Mouse (Mus musculus) cerebellum, adult 8-10 months (tissue): ENCODE measurements around the gene Gm14409.
"Not testable (repeated sequence)": the region's sequence is repeated elsewhere in the genome, so short reads cannot be mapped to it uniquely, and the experiment has no call there.

Source experiments
- DNase-seq: peaks from one replicate; pipeline ENCODE4 v3.0.0; 2022

Gene Gm14409

GRCm38 (mm10) chr2:177266936-177267335 is at the start of gene Gm14409:
Gene Gm14409 (minus strand): TSS chr2:177267036.
- not testable (repeated sequence) for DNase-seq

DNA sequence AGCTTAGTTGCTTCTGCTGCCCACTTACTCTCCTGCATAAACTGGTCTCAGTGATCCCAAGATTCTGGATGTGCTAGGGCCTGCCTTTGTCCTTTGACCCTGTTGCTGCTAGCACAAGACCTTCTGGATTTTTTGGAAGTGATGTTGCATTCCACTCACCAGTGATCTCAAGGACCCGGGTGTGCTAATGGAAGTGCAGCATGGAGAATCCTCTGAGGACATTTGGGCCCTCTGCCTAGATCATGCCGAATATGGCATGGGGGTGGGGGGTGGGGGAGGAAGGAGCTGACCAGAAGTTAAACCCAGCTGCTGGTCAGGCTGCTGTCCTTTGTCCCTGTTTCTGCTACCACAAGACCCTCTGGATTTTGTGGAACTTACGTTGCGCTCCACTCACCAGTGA is 42.8 kb upstream of the Gm14409 start:
- not testable (repeated sequence) for DNase-seq

DNA sequence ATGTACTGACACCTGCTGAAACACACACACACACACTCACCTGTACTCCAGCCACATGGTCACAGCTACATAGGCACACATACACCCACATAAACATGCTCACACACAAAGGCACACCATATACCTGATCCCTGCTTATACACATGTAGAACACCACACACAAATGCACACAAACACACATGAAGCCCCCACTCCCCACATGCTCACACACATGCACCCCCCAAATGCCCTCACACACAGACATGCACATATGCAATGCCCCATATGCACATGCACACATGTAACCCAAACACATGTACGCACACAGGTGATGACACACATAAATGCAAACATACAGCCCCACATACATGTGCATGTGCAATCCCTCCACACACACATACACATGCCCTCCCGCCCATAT is 38.1 kb upstream of the Gm14409 start:
- DNase-seq, result not testable (repeated sequence)

- DNase-seq, result not testable (repeated sequence)
Observed at GRCm38 (mm10) chr2:177283701-177284100, 16.9 kb upstream of the Gm14409 start.

GRCm38 (mm10) chr2:177277754-177278153 is 10.9 kb upstream of the Gm14409 start:
- not testable (repeated sequence) for DNase-seq

DNA sequence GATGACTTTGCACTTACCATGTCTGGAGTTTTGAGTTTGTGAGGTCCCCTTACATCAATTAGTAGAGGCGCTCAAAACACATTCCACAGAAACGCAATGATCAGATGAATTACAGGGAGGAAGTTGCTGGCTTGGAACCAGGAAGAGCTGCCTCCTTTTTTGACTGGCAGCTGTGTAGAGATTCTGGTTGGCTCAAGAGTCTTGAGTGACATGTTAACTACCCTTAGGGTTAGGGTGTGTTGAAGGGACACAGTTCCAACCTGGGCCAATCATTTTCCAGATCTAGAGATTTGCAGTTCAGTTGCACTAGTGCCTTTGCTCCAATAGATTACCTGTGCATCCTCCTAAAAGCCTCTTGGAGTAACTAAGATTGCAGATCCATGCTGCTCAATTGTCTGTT is 5.4 kb upstream of the Gm14409 start:
- DNase-seq, result not testable (repeated sequence)

GRCm38 (mm10) chr2:177247449-177247848 is 19.4 kb downstream of the Gm14409 start:
- not testable (repeated sequence) for DNase-seq

DNA sequence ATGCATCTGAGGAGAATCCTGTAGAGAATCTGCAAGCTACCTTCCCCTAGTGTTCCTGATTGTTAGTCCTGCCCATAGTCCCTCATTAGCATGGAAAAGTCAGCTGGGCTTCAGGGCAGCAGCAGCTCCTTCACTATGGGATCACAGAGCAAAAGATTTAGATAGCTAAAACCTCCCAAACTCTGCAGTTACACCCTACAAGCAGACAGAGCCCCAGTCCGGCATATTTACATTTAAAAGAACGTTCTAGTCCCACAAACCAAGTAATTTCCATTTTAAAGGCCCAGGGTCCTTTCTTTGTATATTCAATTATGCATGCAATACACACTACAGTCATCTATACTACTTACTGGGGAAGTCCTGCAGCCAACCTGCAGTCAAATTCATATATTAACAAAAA is 36.4 kb downstream of the Gm14409 start:
- not testable (repeated sequence) for DNase-seq
